Mouse (Mus musculus): ENCODE measurements around the gene Immp2l. TPM values are rescaled to one million over a fixed set of nuclear protein-coding genes. Genes with fewer than 3 reads are reported as not detected.

Immp2l gene
- total RNA-seq, 2 experiments from 2014 or later, result 15.0 to 33.8 TPM

GRCm38 (mm10) chr12:41170051-41170450, 146.2 kb downstream of the Immp2l start:
- DNase-seq (ENCODE audit: low spot score in 2 of 2), result no peak

- no peak for DNase-seq (ENCODE audit: low spot score in 2 of 2)
These were observed 159.0 kb downstream of the Immp2l start for GRCm38 (mm10) chr12:41182856-41183255.

GRCm38 (mm10) chr12:41185060-41185459, 161.2 kb downstream of the Immp2l start:
- no peak for DNase-seq (ENCODE audit: low spot score in 2 of 2)

GRCm38 (mm10) chr12:41185509-41185908, 161.6 kb downstream of the Immp2l start:
- DNase-seq (ENCODE audit: low spot score in 2 of 2), result no peak

GRCm38 (mm10) chr12:41192829-41193228, 168.9 kb downstream of the Immp2l start:
- no peak for DNase-seq (ENCODE audit: low spot score in 2 of 2)

GRCm38 (mm10) chr12:41196374-41196773, 172.5 kb downstream of the Immp2l start:
- no peak for DNase-seq (ENCODE audit: low spot score in 2 of 2)

- no peak for DNase-seq (ENCODE audit: low spot score in 2 of 2)
These were observed 191.3 kb downstream of the Immp2l start for GRCm38 (mm10) chr12:41215186-41215585.

- no peak for DNase-seq (ENCODE audit: low spot score in 2 of 2)
These were observed 198.0 kb downstream of the Immp2l start for GRCm38 (mm10) chr12:41221893-41222292.

GRCm38 (mm10) chr12:41223686-41224085, 199.8 kb downstream of the Immp2l start:
- DNase-seq (ENCODE audit: low spot score in 2 of 2), result no peak

GRCm38 (mm10) chr12:41224538-41224937, 200.6 kb downstream of the Immp2l start:
- DNase-seq (ENCODE audit: low spot score in 2 of 2), result no peak

GRCm38 (mm10) chr12:41231966-41232365, 208.1 kb downstream of the Immp2l start:
- DNase-seq (ENCODE audit: low spot score in 2 of 2), result no peak

GRCm38 (mm10) chr12:41237880-41238279, 214.0 kb downstream of the Immp2l start:
- no peak for DNase-seq (ENCODE audit: low spot score in 2 of 2)

GRCm38 (mm10) chr12:41241221-41241620, 217.3 kb downstream of the Immp2l start:
- no peak for DNase-seq (ENCODE audit: low spot score in 2 of 2)

GRCm38 (mm10) chr12:41248254-41248653, 224.4 kb downstream of the Immp2l start:
- no peak for DNase-seq (ENCODE audit: low spot score in 2 of 2)

- DNase-seq (ENCODE audit: low spot score in 2 of 2), result no peak
These were observed 226.2 kb downstream of the Immp2l start for GRCm38 (mm10) chr12:41250123-41250522.

GRCm38 (mm10) chr12:41257905-41258304, 234.0 kb downstream of the Immp2l start:
- no peak for DNase-seq (ENCODE audit: low spot score in 2 of 2)

- DNase-seq (ENCODE audit: low spot score in 2 of 2), result no peak
These were observed 235.7 kb downstream of the Immp2l start for GRCm38 (mm10) chr12:41259608-41260007.

- no peak for DNase-seq (ENCODE audit: low spot score in 2 of 2)
These were observed 250.2 kb downstream of the Immp2l start for GRCm38 (mm10) chr12:41274136-41274535.

- no peak for DNase-seq (ENCODE audit: low spot score in 2 of 2)
These were observed 251.5 kb downstream of the Immp2l start for GRCm38 (mm10) chr12:41275361-41275760.

- DNase-seq (ENCODE audit: low spot score in 2 of 2), result no peak
These were observed 254.0 kb downstream of the Immp2l start for GRCm38 (mm10) chr12:41277896-41278295.

- DNase-seq (ENCODE audit: low spot score in 2 of 2), result no peak
These were observed 265.2 kb downstream of the Immp2l start for GRCm38 (mm10) chr12:41289047-41289446.

- no peak for DNase-seq (ENCODE audit: low spot score in 2 of 2)
These were observed 283.1 kb downstream of the Immp2l start for GRCm38 (mm10) chr12:41307015-41307414.

- no peak for DNase-seq (ENCODE audit: low spot score in 2 of 2)
These were observed 285.1 kb downstream of the Immp2l start for GRCm38 (mm10) chr12:41308726-41309680.

Measured in adrenal gland, adult 18-20 months (tissue).